38 mouse cellular contexts compared by ENCODE assay signal in the genomic region with DNA sequence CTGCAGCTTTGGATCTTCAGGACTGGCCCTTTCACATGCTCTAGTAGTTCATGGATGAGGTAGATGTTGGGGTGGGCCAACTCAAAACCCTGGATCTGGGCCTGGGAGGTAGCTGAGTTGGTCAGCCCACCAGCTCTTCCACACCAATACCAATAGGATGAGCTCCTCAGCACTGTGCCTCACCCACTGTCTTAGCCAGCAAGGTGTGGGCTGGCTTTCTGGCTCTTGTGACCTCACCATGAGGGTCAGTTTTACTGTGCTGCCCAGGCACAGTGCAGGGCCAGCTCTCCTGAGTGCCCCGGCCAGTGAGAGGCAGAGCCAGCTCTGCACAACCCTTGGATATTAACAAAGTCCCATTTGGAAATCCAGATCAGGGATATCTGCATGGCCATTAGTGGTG. TPM values are rescaled to one million over a fixed set of nuclear protein-coding genes. Genes with fewer than 3 reads are reported as not detected.
"Had no signal": no experiment of that assay in that cellular context is flagged by ENCODE, and none has a peak within 500 bp of the region (broad histone marks: within the 10 kb centered on the region; RNA-seq: fewer than 3 reads in every experiment).

No protein-coding gene starts in this region.

- ATAC-seq: hindbrain, embryonic 16.5 days; inflammation-experienced regulatory T-cells, adult 6 months; intestine, embryonic 15.5 days had no signal

- H3K36me3 ChIP-seq: heart, embryonic 10.5 days; heart, embryonic 12.5 days; hindbrain, embryonic 10.5 days; hindbrain, embryonic 12.5 days; intestine, embryonic 15.5 days; kidney, embryonic 15.5 days; limb, embryonic 10.5 days; limb, embryonic 12.5 days; liver, embryonic 13.5 days had no signal

- H3K4me2 ChIP-seq: heart, embryonic 12.5 days; hindbrain, embryonic 12.5 days; hindbrain, embryonic 14.5 days; intestine, embryonic 15.5 days; kidney, embryonic 15.5 days; limb, embryonic 12.5 days; liver, embryonic 11.5 days; liver, embryonic 13.5 days had no signal

- H3K9me3 ChIP-seq: heart, embryonic 10.5 days; heart, embryonic 12.5 days; hindbrain, embryonic 10.5 days; hindbrain, embryonic 12.5 days; intestine, embryonic 15.5 days; kidney, embryonic 15.5 days; limb, embryonic 10.5 days; liver, embryonic 13.5 days had no signal

- H3K27ac ChIP-seq: gastrocnemius, adult 2 months; heart, adult 2 months; heart, embryonic 10.5 days; hindbrain, embryonic 10.5 days; hindbrain, embryonic 12.5 days; hindbrain, embryonic 14.5 days; intestine, embryonic 15.5 days; kidney, embryonic 15.5 days; kidney, postnatal 0 days; layer of hippocampus, adult 2 months; left cerebral cortex, adult 2 months; limb, embryonic 10.5 days; limb, embryonic 12.5 days; liver, embryonic 13.5 days had no signal

- H3K4me1 ChIP-seq: heart, embryonic 10.5 days; hindbrain, embryonic 10.5 days; hindbrain, embryonic 12.5 days; intestine, embryonic 15.5 days; limb, embryonic 10.5 days; limb, embryonic 12.5 days had no signal

- H3K9ac ChIP-seq: heart, embryonic 12.5 days; hindbrain, embryonic 12.5 days; hindbrain, embryonic 14.5 days; intestine, embryonic 15.5 days; kidney, embryonic 15.5 days; limb, embryonic 12.5 days; liver, embryonic 13.5 days had no signal

- H3K27me3 ChIP-seq: heart, embryonic 12.5 days; intestine, embryonic 15.5 days; kidney, embryonic 15.5 days; limb, embryonic 12.5 days; liver, embryonic 13.5 days had no signal

- DNase-seq: gastrocnemius, adult 2 months; gastrocnemius, postnatal 10 days; gastrocnemius, postnatal 25 days; heart, adult 2 months; heart, postnatal 10 days; heart, postnatal 4 days; kidney, adult 11 months; kidney, adult 2 months; kidney, adult 9 months; kidney, postnatal 25 days; kidney, postnatal 4 days; liver; liver, embryonic 13.5 days had no signal

- H3K4me3 ChIP-seq: gastrocnemius, adult 2 months; heart, adult 2 months; heart, embryonic 10.5 days; heart, embryonic 12.5 days; hindbrain, embryonic 10.5 days; hindbrain, embryonic 12.5 days; intestine, embryonic 15.5 days; kidney, embryonic 15.5 days; layer of hippocampus, adult 2 months; left cerebral cortex, adult 2 months; limb, embryonic 10.5 days; limb, embryonic 12.5 days; liver, embryonic 13.5 days had no signal

RNA-seq across cellular contexts. Expression of a gene that starts 13.0 kb away (rescaled TPM):
- total RNA-seq: gastrocnemius, adult 2 months; gastrocnemius, postnatal 10 days; gastrocnemius, postnatal 25 days; gastrocnemius, postnatal 4 days; granulocyte monocyte progenitor cell, adult 5-6 weeks; heart, adult 2 months; heart, postnatal 10 days; heart, postnatal 25 days; heart, postnatal 4 days; layer of hippocampus, adult 2 months; layer of hippocampus, postnatal 10 days; layer of hippocampus, postnatal 25 days; left cerebral cortex, adult 2 months; left cerebral cortex, postnatal 14 days; left cerebral cortex, postnatal 36 days had no signal
- polyA plus RNA-seq: frontal cortex, adult 2 months; heart, adult 2 months; heart, embryonic 12.5 days; heart, embryonic 14.5 days; hindbrain, embryonic 12.5 days; kidney, embryonic 15.5 days; kidney, postnatal 0 days; limb, embryonic 10.5 days; limb, embryonic 12.5 days; limb, embryonic 14.5 days; liver, embryonic 11.5 days; liver, embryonic 13.5 days had no signal

RNA-seq across cellular contexts. Expression of a gene that starts 36.6 kb away (rescaled TPM):
- total RNA-seq: granulocyte monocyte progenitor cell, adult 5-6 weeks had no signal
